Mouse (Mus musculus): ENCODE data around the gene Glb1l2. TPM values are rescaled to one million over a fixed set of nuclear protein-coding genes. Genes with fewer than 3 reads are reported as not detected.

The Glb1l2 gene
- polyA plus RNA-seq, 1 experiment, result 3.3 TPM

GRCm38 (mm10) chr9:26776122-26776902 lies 30.0 kb downstream of the Glb1l2 start:
- peak; percentile 90 for DNase-seq (ENCODE audit: low read depth)
- TF ChIP-seq CTCF (IDR thresholded peaks at IDR 0.05; ENCODE audit: borderline replicate concordance, extremely low read depth, insufficient read depth, insufficient read length), result peak; percentile 71; the same call in 1 of the 2 replicates
- no peak for TF ChIP-seq POLR2A (IDR thresholded peaks at IDR 0.05; ENCODE audit: borderline replicate concordance, extremely low read depth, insufficient read depth, insufficient read length, poor library complexity, severe bottlenecking)

GRCm38 (mm10) chr9:26775700-26776099 lies 30.6 kb downstream of the Glb1l2 start:
- TF ChIP-seq POLR2A (IDR thresholded peaks at IDR 0.05; ENCODE audit: borderline replicate concordance, extremely low read depth, insufficient read depth, insufficient read length, poor library complexity, severe bottlenecking) (no peak), CTCF (IDR thresholded peaks at IDR 0.05; ENCODE audit: borderline replicate concordance, extremely low read depth, insufficient read depth, insufficient read length) (no peak)
- DNase-seq (ENCODE audit: low read depth), result no peak

GRCm38 (mm10) chr9:26768181-26768580 lies 38.1 kb downstream of the Glb1l2 start:
- no peak for DNase-seq (ENCODE audit: low read depth)
- no peak for TF ChIP-seq POLR2A (IDR thresholded peaks at IDR 0.05; ENCODE audit: borderline replicate concordance, extremely low read depth, insufficient read depth, insufficient read length, poor library complexity, severe bottlenecking)
- no peak for TF ChIP-seq CTCF (IDR thresholded peaks at IDR 0.05; ENCODE audit: borderline replicate concordance, extremely low read depth, insufficient read depth, insufficient read length)

- no peak for TF ChIP-seq POLR2A (IDR thresholded peaks at IDR 0.05; ENCODE audit: borderline replicate concordance, extremely low read depth, insufficient read depth, insufficient read length, poor library complexity, severe bottlenecking)
- no peak for TF ChIP-seq CTCF (IDR thresholded peaks at IDR 0.05; ENCODE audit: borderline replicate concordance, extremely low read depth, insufficient read depth, insufficient read length)
- no peak for DNase-seq (ENCODE audit: low read depth)
Observed at GRCm38 (mm10) chr9:26762477-26762876, 43.8 kb downstream of the Glb1l2 start.

GRCm38 (mm10) chr9:26760576-26760975 lies 45.7 kb downstream of the Glb1l2 start:
- no peak for DNase-seq (ENCODE audit: low read depth)
- no peak for TF ChIP-seq POLR2A (IDR thresholded peaks at IDR 0.05; ENCODE audit: borderline replicate concordance, extremely low read depth, insufficient read depth, insufficient read length, poor library complexity, severe bottlenecking)
- no peak for TF ChIP-seq CTCF (IDR thresholded peaks at IDR 0.05; ENCODE audit: borderline replicate concordance, extremely low read depth, insufficient read depth, insufficient read length)

- DNase-seq (ENCODE audit: low read depth), result peak; percentile 87
- TF ChIP-seq CTCF (IDR thresholded peaks at IDR 0.05; ENCODE audit: borderline replicate concordance, extremely low read depth, insufficient read depth, insufficient read length) (peak; percentile 75), POLR2A (IDR thresholded peaks at IDR 0.05; ENCODE audit: borderline replicate concordance, extremely low read depth, insufficient read depth, insufficient read length, poor library complexity, severe bottlenecking) (no peak)
Observed at GRCm38 (mm10) chr9:26760081-26760480, 46.2 kb downstream of the Glb1l2 start.

GRCm38 (mm10) chr9:26748893-26749292 lies 57.4 kb downstream of the Glb1l2 start:
- DNase-seq (ENCODE audit: low read depth), result no peak
- TF ChIP-seq POLR2A (IDR thresholded peaks at IDR 0.05; ENCODE audit: borderline replicate concordance, extremely low read depth, insufficient read depth, insufficient read length, poor library complexity, severe bottlenecking) (no peak), CTCF (IDR thresholded peaks at IDR 0.05; ENCODE audit: borderline replicate concordance, extremely low read depth, insufficient read depth, insufficient read length) (no peak)

GRCm38 (mm10) chr9:26747121-26747520 lies 59.1 kb downstream of the Glb1l2 start:
- DNase-seq (ENCODE audit: low read depth), result peak; percentile 34
- TF ChIP-seq POLR2A (IDR thresholded peaks at IDR 0.05; ENCODE audit: borderline replicate concordance, extremely low read depth, insufficient read depth, insufficient read length, poor library complexity, severe bottlenecking) (no peak), CTCF (IDR thresholded peaks at IDR 0.05; ENCODE audit: borderline replicate concordance, extremely low read depth, insufficient read depth, insufficient read length) (no peak)

- DNase-seq (ENCODE audit: low read depth), result peak; percentile 42
- no peak for TF ChIP-seq POLR2A (IDR thresholded peaks at IDR 0.05; ENCODE audit: borderline replicate concordance, extremely low read depth, insufficient read depth, insufficient read length, poor library complexity, severe bottlenecking)
Observed at GRCm38 (mm10) chr9:26742817-26743216, 63.5 kb downstream of the Glb1l2 start.

- TF ChIP-seq CTCF (IDR thresholded peaks at IDR 0.05; ENCODE audit: borderline replicate concordance, extremely low read depth, insufficient read depth, insufficient read length) (no peak), POLR2A (IDR thresholded peaks at IDR 0.05; ENCODE audit: borderline replicate concordance, extremely low read depth, insufficient read depth, insufficient read length, poor library complexity, severe bottlenecking) (no peak)
- DNase-seq (ENCODE audit: low read depth), result peak; percentile 78
Observed at GRCm38 (mm10) chr9:26737116-26737515, 69.2 kb downstream of the Glb1l2 start.

GRCm38 (mm10) chr9:26733986-26734385 lies 72.3 kb downstream of the Glb1l2 start:
- DNase-seq (ENCODE audit: low read depth), result peak; percentile 67
- TF ChIP-seq CTCF (IDR thresholded peaks at IDR 0.05; ENCODE audit: borderline replicate concordance, extremely low read depth, insufficient read depth, insufficient read length), result no peak
- TF ChIP-seq POLR2A (IDR thresholded peaks at IDR 0.05; ENCODE audit: borderline replicate concordance, extremely low read depth, insufficient read depth, insufficient read length, poor library complexity, severe bottlenecking), result no peak
